Mouse (Mus musculus) heart, postnatal 0 days (tissue): ENCODE data around the gene Art1. TPM values are rescaled to one million over a fixed set of nuclear protein-coding genes. Genes with fewer than 3 reads are reported as not detected.

Source experiments
- ATAC-seq: fragments of 200-750 bp; cut with Nextera tagmentation; 2 replicates; pipeline ENCODE4 v1.8.0; 2017; ENCODE audit warnings: low read depth, moderate number of reproducible peaks, moderate library complexity; ENCODE audit not compliant: insufficient read depth
- DNase-seq: peaks from one replicate; pipeline ENCODE4 v3.0.0-alpha.2; 2016; ENCODE audit warnings: low spot score
- H3K27ac ChIP-seq: fragments of 300-500 bp; sonication (generic); 2 replicates; pipeline ENCODE4 v1.5.1; 2014; ENCODE audit warnings: low read depth, mild to moderate bottlenecking
- H3K27me3 ChIP-seq: fragments of 300-500 bp; sonication (generic); 2 replicates; pipeline ENCODE4 v1.6.1; 2014; ENCODE audit warnings: low read length, mixed read lengths; ENCODE audit not compliant: control insufficient read depth, insufficient read depth
- H3K36me3 ChIP-seq: fragments of 300-500 bp; sonication (generic); replicated peaks from 2 replicates; pipeline ENCODE4 v1.6.1; 2014; ENCODE audit warnings: low read length, mixed read lengths; ENCODE audit not compliant: control insufficient read depth, insufficient read depth
- H3K4me1 ChIP-seq: fragments of 300-500 bp; sonication (generic); 2 replicates; pipeline ENCODE4 v1.6.1; 2014; ENCODE audit warnings: antibody characterized with exemption; ENCODE audit not compliant: control insufficient read depth, insufficient read depth
- H3K4me2 ChIP-seq: fragments of 300-500 bp; sonication (generic); 2 replicates; pipeline ENCODE4 v1.6.1; 2014; ENCODE audit warnings: low read depth, mild to moderate bottlenecking, low read length, moderate library complexity
- H3K4me3 ChIP-seq: fragments of 300-500 bp; sonication (generic); 2 replicates; pipeline ENCODE4 v1.5.1; 2014; ENCODE audit warnings: low read depth, low read length
- H3K9ac ChIP-seq: fragments of 300-500 bp; sonication (generic); replicated peaks from 2 replicates; pipeline ENCODE4 v1.6.1; 2014; ENCODE audit warnings: low read depth, low read length, mixed read lengths
- H3K9me3 ChIP-seq: fragments of 300-500 bp; sonication (generic); replicated peaks from 2 replicates; pipeline ENCODE4 v1.6.1; 2016; ENCODE audit warnings: low read length; ENCODE audit not compliant: control insufficient read depth
- CTCF ChIP-seq: IDR thresholded peaks from 2 replicates; pipeline ENCODE4 v1.5.1; 2016; ENCODE audit warnings: antibody characterized with exemption, control low read depth, low read depth
- EP300 ChIP-seq: IDR thresholded peaks from 2 replicates; pipeline ENCODE4 v1.6.1; 2016; ENCODE audit warnings: antibody characterized with exemption, low read depth
- WGBS: fragments of 180-500 bp; shearing (Covaris S2); extraction: QIAGEN DNeasy Blood & Tissue Kit; methylation state at CpG from one replicate; pipeline ENCODE4 v1.1.7; 2014; 5-methylcytosine and 5-hydroxymethylcytosine counted together
- polyA plus RNA-seq: library from polyadenylated mRNA; unstranded; fragments of >200 nt; fragmentation: Nextera tagmentation; extraction: Ambion mirVana; gene quantifications from 2 replicates; pipeline ENCODE4 v1.2.1, GENCODE M21; 2015
- total RNA-seq: library from RNA; depleted of rRNA; stranded (reverse); fragments of >200 nt; gene quantifications from 2 replicates; pipeline ENCODE4 v1.2.3, GENCODE M21; 2014; ENCODE audit warnings: low replicate concordance

Gene Art1
- total and polyA plus RNA-seq, 2 experiments from 2014 or later: 12.0 to 13.6 TPM

DNA sequence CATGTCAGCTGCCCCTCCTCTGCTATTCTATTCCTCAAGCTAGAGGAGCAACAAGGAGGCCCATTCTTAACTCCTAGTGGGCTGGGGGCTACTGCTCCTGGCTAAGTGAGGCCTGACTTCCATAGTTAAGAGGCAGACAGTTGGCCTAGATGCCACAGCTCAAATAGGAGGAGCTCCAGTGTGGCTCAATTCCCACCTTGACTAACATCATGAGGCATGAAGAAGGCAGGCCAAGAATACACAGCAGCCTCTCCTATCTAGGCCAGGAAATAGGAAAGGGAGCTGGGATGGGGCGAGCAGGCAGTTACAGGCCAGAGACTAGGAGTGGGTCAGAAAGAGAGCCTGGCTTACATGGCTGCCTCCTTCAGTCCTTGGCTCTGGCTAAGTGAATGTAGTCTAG lies 6.7 kb downstream of the Art1 start:
- no peaks in the 10 kb centered on the region for H3K27me3 ChIP-seq
- H3K4me2 ChIP-seq: peak overlapping the region; percentile 19; the same call in 1 of the 2 replicates
- 0 out of 2 replicates have a peak, but pooled peaks cover 6% of the 10 kb centered on the region for H3K4me1 ChIP-seq
- H3K27ac ChIP-seq: no peak overlapping the region
- DNase-seq (no peak), ATAC-seq (no peak)
- no peak overlapping the region for H3K9ac ChIP-seq
- WGBS: 79% methylated on average over 1 of the region's 1 CpGs
- no peaks in the 10 kb centered on the region for H3K36me3 ChIP-seq
- H3K4me3 ChIP-seq: no peak overlapping the region
- TF ChIP-seq CTCF (no peak), EP300 (no peak)
- no peaks in the 10 kb centered on the region for H3K9me3 ChIP-seq

- DNase-seq (no peak), ATAC-seq (no peak)
- no peaks in the 10 kb centered on the region for H3K36me3 ChIP-seq
- H3K4me2 ChIP-seq: peak within 1 kb of the TSS; percentile 19; the same call in 1 of the 2 replicates
- no peaks in the 10 kb centered on the region for H3K27me3 ChIP-seq
- no peak within 1 kb of the TSS for H3K9ac ChIP-seq
- no peak within 1 kb of the TSS for H3K27ac ChIP-seq
- H3K4me3 ChIP-seq: no peak within 1 kb of the TSS
- H3K9me3 ChIP-seq: no peaks in the 10 kb centered on the region
- H3K4me1 ChIP-seq: 0 out of 2 replicates have a peak, but pooled peaks cover 6% of the 10 kb centered on the region
- no peak for TF ChIP-seq CTCF
- no peak for TF ChIP-seq EP300
- WGBS: 66% methylated on average over 7 of the region's 7 CpGs
These were observed 7.6 kb downstream of the Art1 start, which contains the start of gene Art5 for GRCm38 (mm10) chr7:102109171-102109570. Art5 (minus strand) TSS chr7:102109489.

- Histone ChIP-seq H3K9me3 (no peaks in the 10 kb centered on the region), H3K36me3 (no peaks in the 10 kb centered on the region), H3K4me2 (no peak overlapping the region), H3K4me1 (0 out of 2 replicates have a peak, but pooled peaks cover 6% of the 10 kb centered on the region), H3K27me3 (no peaks in the 10 kb centered on the region), H3K27ac (no peak overlapping the region), H3K9ac (no peak overlapping the region), H3K4me3 (no peak overlapping the region)
- ATAC-seq (no peak), DNase-seq (no peak)
- 75% methylated on average over 4 of the region's 4 CpGs for WGBS
- TF ChIP-seq CTCF (no peak), EP300 (no peak)
These were observed 8.2 kb downstream of the Art1 start for GRCm38 (mm10) chr7:102109746-102110145.

GRCm38 (mm10) chr7:102113151-102113729 lies 11.7 kb downstream of the Art1 start:
- TF ChIP-seq CTCF (no peak), EP300 (no peak)
- 72% methylated on average over 45 of the region's 45 CpGs for WGBS

DNA sequence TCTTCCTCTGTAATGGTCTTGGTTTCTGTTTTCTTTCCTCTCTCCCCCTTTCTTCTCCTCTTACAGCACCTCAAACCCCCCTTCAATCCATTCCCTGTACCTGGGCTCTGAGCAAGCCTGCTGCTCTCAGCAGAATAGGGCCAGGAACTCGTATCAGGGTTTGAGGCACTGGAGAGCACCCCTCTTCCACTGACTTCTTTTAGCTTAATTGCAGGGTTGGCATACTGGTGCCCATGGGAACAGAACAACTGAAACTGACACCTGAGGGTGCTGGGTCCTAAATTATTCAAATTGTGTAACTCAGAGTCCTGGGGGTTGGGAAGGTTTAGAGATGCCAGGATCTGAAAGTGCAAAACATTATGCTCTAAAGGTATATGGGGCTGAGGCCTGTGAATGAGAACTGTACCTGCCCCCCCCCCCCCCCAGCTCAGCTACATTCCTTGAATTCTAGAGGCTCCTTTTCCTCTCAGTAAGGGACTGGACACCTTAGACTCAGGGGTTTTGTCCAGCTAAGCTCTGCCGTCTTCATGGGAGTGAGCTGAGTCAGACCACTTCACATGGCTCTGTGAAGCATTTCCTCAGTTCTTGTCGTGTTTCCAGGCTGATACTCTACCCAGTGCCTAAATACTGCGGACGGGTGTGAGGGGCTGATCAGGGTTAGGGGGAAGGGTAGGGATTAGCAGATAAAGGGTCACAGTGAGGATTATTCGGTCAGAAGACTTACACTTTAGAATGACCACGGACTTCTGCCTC lies 15.2 kb downstream of the Art1 start, which contains the start of gene Chrna10:
Chrna10 (minus strand) TSS at position 250 of the 753 bp plus-strand sequence.
- Histone ChIP-seq H3K36me3 (peaks cover 32% of the 10 kb centered on the region), H3K4me2 (no peak within 1 kb of the TSS), H3K4me3 (no peak within 1 kb of the TSS), H3K4me1 (no peaks in the 10 kb centered on the region), H3K27me3 (no peaks in the 10 kb centered on the region), H3K9me3 (no peaks in the 10 kb centered on the region), H3K9ac (no peak within 1 kb of the TSS), H3K27ac (no peak within 1 kb of the TSS)
- DNase-seq: no peak
- 26% methylated on average over 7 of the region's 7 CpGs for WGBS
- ATAC-seq: no peak
- TF ChIP-seq CTCF: no peak

More at GRCm38 (mm10) chr7:102113151-102113729, 11.7 kb downstream of the Art1 start:
- no peak overlapping the region for H3K27ac ChIP-seq
- no peak overlapping the region for H3K4me3 ChIP-seq
- H3K36me3 ChIP-seq: no peaks in the 10 kb centered on the region
- H3K4me1 ChIP-seq: no peaks in the 10 kb centered on the region
- H3K4me2 ChIP-seq: no peak overlapping the region
- DNase-seq: no peak
- no peak overlapping the region for H3K9ac ChIP-seq
- no peaks in the 10 kb centered on the region for H3K27me3 ChIP-seq
- H3K9me3 ChIP-seq: no peaks in the 10 kb centered on the region
- no peak for ATAC-seq
